ENCODE assay signal across 8 mouse cellular contexts in genomic region chr6:47652880-47653279, GRCm38 (mm10). TPM values are rescaled to one million over a fixed set of nuclear protein-coding genes. Genes with fewer than 3 reads are reported as not detected.
DNase-seq lines count a peak whose midpoint lies in the region; TF ChIP-seq lines count a peak whose summit lies in the region.
"Not testable (repeated sequence)": the region's sequence is repeated elsewhere in the genome, so short reads cannot be mapped to it uniquely, and the experiment has no call there.

No protein-coding gene starts in this region.

- H3K27ac ChIP-seq in kidney, adult 2 months (ENCODE audit: insufficient read depth, low read depth, low read length) = not testable (repeated sequence)

- H3K4me1 ChIP-seq in kidney, adult 2 months (ENCODE audit: control insufficient read depth, insufficient read depth, low read length) = not testable (repeated sequence)

- H3K4me3 ChIP-seq in kidney, adult 2 months (ENCODE audit: insufficient read depth, low read depth, low read length) = not testable (repeated sequence)

- H3K27me3 ChIP-seq in kidney, adult 2 months (replicated peaks; ENCODE audit: control insufficient read depth, insufficient read depth, low read length) = not testable (repeated sequence)

- not testable (repeated sequence) for H3K36me3 ChIP-seq in kidney, adult 2 months (ENCODE audit: control insufficient read depth, insufficient read depth, low read length)

- DNase-seq in adrenal gland, adult (ENCODE audit: inconsistent age in 2 of 2, low spot score in 1 of 2) = peak; percentile 64 to 90
- peak; percentile 85 for DNase-seq in cerebellum, adult 9-11 months
- DNase-seq in heart, adult 11 months = peak; percentile 98
- peak; percentile 57 for DNase-seq in kidney, adult 2 months
- DNase-seq in layer of hippocampus, postnatal 14 days (ENCODE audit: low spot score in 2 of 2) = peak; percentile 66 to 67
- DNase-seq in lung, postnatal 10 days = peak; percentile 60
- DNase-seq in right cerebral cortex, postnatal 25 days = peak; percentile 37
- peak; percentile 26 for DNase-seq in thymus, postnatal 4 days

- 86% methylated on average over 3 of the region's 3 CpGs for WGBS in kidney, adult 2 months

- TF ChIP-seq CTCF in kidney, adult 2 months (conservative IDR thresholded peaks at IDR 0.05; ENCODE audit: insufficient read depth, insufficient read length, low read depth, low read length) = not testable (repeated sequence)

- TF ChIP-seq POLR2A in kidney, adult 2 months (IDR thresholded peaks at IDR 0.05; ENCODE audit: low read depth, low read length) = not testable (repeated sequence)

RNA-seq across cellular contexts. Expression of gene Ezh2, which starts 57.7 kb away (rescaled TPM):
- polyA plus RNA-seq in kidney, adult 2 months (2012; rRNA removed) = 2.8 and 4.4 TPM in 2 replicates
- total RNA-seq in layer of hippocampus, postnatal 14 days (2021) = 10 to 100 TPM; 20.6 to 31.0 TPM

Comparison
In these comparisons a context has a peak if more than half of its experiments do, and no peak if none do; other contexts are left out.
1. DNase-seq: peak in every context shown above with its lines; median percentile 98 in heart, adult 11 months; 85 in cerebellum, adult 9-11 months; 77 in adrenal gland, adult; 66 in layer of hippocampus, postnatal 14 days; 60 in lung, postnatal 10 days; 57 in kidney, adult 2 months; 37 in right cerebral cortex, postnatal 25 days; 26 in thymus, postnatal 4 days.